Comparison of ENCODE assay signal across 9 mouse cellular contexts in genomic region chr8:75213686-75214085, GRCm38 (mm10). TPM values are rescaled to one million over a fixed set of nuclear protein-coding genes. Genes with fewer than 3 reads are reported as not detected.
DNase-seq lines count a peak whose midpoint lies in the region; ATAC-seq lines count a peak whose summit lies in the region.
"Had no signal": no experiment of that assay in that cellular context is flagged by ENCODE, and none has a peak within 500 bp of the region (broad histone marks: within the 10 kb centered on the region; RNA-seq: fewer than 3 reads in every experiment).

Rasd2 (plus strand) TSS chr8:75213944.

- H3K4me3 ChIP-seq in kidney, embryonic 15.5 days (replicated peaks) = peak within 1 kb of the TSS; percentile 53
- peak within 1 kb of the TSS; percentile 52 for H3K4me3 ChIP-seq in embryonic facial prominence, embryonic 13.5 days
- H3K4me3 ChIP-seq in intestine, embryonic 16.5 days (ENCODE audit: low read length) = peak within 1 kb of the TSS; percentile 59
- peak within 1 kb of the TSS; percentile 54 for H3K4me3 ChIP-seq in midbrain, embryonic 14.5 days (replicated peaks; ENCODE audit: low read depth, low read length)
- H3K4me3 ChIP-seq: myocyte had no signal

- peak within 1 kb of the TSS; percentile 42; the same call in 1 of the 2 replicates for H3K27ac ChIP-seq in kidney, embryonic 15.5 days
- no peak within 1 kb of the TSS for H3K27ac ChIP-seq in embryonic facial prominence, embryonic 13.5 days
- no peak within 1 kb of the TSS for H3K27ac ChIP-seq in intestine, embryonic 16.5 days (ENCODE audit: low read length)
- no peak within 1 kb of the TSS for H3K27ac ChIP-seq in midbrain, embryonic 14.5 days (replicated peaks; ENCODE audit: low read depth, low read length)

- peak within 1 kb of the TSS; percentile 48 for H3K9ac ChIP-seq in kidney, embryonic 15.5 days
- peak within 1 kb of the TSS; percentile 67 for H3K9ac ChIP-seq in embryonic facial prominence, embryonic 13.5 days
- H3K9ac ChIP-seq in intestine, embryonic 16.5 days (ENCODE audit: low read depth, low read length) = peak within 1 kb of the TSS; percentile 65
- H3K9ac ChIP-seq in midbrain, embryonic 14.5 days (replicated peaks; ENCODE audit: low read length) = peak within 1 kb of the TSS; percentile 51

- WGBS in kidney, embryonic 15.5 days = under 1% methylated on average over 42 of the region's 42 CpGs
- WGBS in embryonic facial prominence, embryonic 13.5 days = 2% methylated on average over 42 of the region's 42 CpGs
- under 1% methylated on average over 42 of the region's 42 CpGs for WGBS in intestine, embryonic 16.5 days
- WGBS in midbrain, embryonic 14.5 days = 1% methylated on average over 42 of the region's 42 CpGs

- H3K9me3 ChIP-seq in kidney, embryonic 15.5 days (replicated peaks) = no peaks in the 10 kb centered on the region
- H3K9me3 ChIP-seq in embryonic facial prominence, embryonic 13.5 days = no peaks in the 10 kb centered on the region
- H3K9me3 ChIP-seq in intestine, embryonic 16.5 days (ENCODE audit: control insufficient read depth, low read length) = no peaks in the 10 kb centered on the region
- no peaks in the 10 kb centered on the region for H3K9me3 ChIP-seq in midbrain, embryonic 14.5 days (ENCODE audit: control insufficient read depth, low read length)

- peak within 1 kb of the TSS; percentile 89 for H3K4me2 ChIP-seq in kidney, embryonic 15.5 days
- H3K4me2 ChIP-seq in embryonic facial prominence, embryonic 13.5 days = peak within 1 kb of the TSS; percentile 98
- H3K4me2 ChIP-seq in intestine, embryonic 16.5 days (ENCODE audit: low read depth, low read length) = peak within 1 kb of the TSS; percentile 98
- H3K4me2 ChIP-seq in midbrain, embryonic 14.5 days (ENCODE audit: low read length) = peak within 1 kb of the TSS; percentile 96

- peaks cover 27% of the 10 kb centered on the region for H3K4me1 ChIP-seq in kidney, embryonic 15.5 days
- H3K4me1 ChIP-seq in embryonic facial prominence, embryonic 13.5 days = peaks cover 8% of the 10 kb centered on the region
- peaks cover 15% of the 10 kb centered on the region for H3K4me1 ChIP-seq in intestine, embryonic 16.5 days (ENCODE audit: control insufficient read depth, insufficient read depth, low read length)
- H3K4me1 ChIP-seq in midbrain, embryonic 14.5 days (ENCODE audit: control insufficient read depth, insufficient read depth, low read length) = peaks cover 10% of the 10 kb centered on the region; the same call in 1 of the 2 replicates

- peak; percentile 16 for ATAC-seq in kidney, embryonic 15.5 days (replicated peaks; ENCODE audit: low FRiP score)
- ATAC-seq in embryonic facial prominence, embryonic 13.5 days (ENCODE audit: insufficient number of reproducible peaks, insufficient read depth, low FRiP score, low TSS enrichment, low read depth) = no peak
- no peak; the same call in 1 of the 2 replicates for ATAC-seq in intestine, embryonic 16.5 days
- peak; percentile 1; the same call in 1 of the 2 replicates for ATAC-seq in midbrain, embryonic 14.5 days (ENCODE audit: low FRiP score, low TSS enrichment)

- no peaks in the 10 kb centered on the region for H3K36me3 ChIP-seq in kidney, embryonic 15.5 days
- H3K36me3 ChIP-seq in embryonic facial prominence, embryonic 13.5 days = no peaks in the 10 kb centered on the region
- H3K36me3 ChIP-seq in intestine, embryonic 16.5 days (ENCODE audit: control insufficient read depth, insufficient read depth, low read length) = no peaks in the 10 kb centered on the region
- no peaks in the 10 kb centered on the region for H3K36me3 ChIP-seq in midbrain, embryonic 14.5 days (ENCODE audit: control insufficient read depth, insufficient read depth, low read length)

- no peak for DNase-seq in kidney, postnatal 25 days
- DNase-seq in ZHBTc4 (ENCODE audit: low read depth, low spot score) = peak; percentile 30
- DNase-seq in midbrain, embryonic 14.5 days = peak; percentile 28
- DNase-seq in natural killer cell, adult 2 months (ENCODE audit: low spot score in 2 of 2) = no peak
- no peak for DNase-seq in right cerebral cortex, postnatal 4 days

- H3K27me3 ChIP-seq in kidney, embryonic 15.5 days = peaks cover 60% of the 10 kb centered on the region
- H3K27me3 ChIP-seq in embryonic facial prominence, embryonic 13.5 days = peaks cover 90% of the 10 kb centered on the region
- H3K27me3 ChIP-seq in intestine, embryonic 16.5 days (replicated peaks; ENCODE audit: control insufficient read depth, insufficient read depth, low read length) = peaks cover 33% of the 10 kb centered on the region
- H3K27me3 ChIP-seq in midbrain, embryonic 14.5 days (ENCODE audit: control insufficient read depth, insufficient read depth, low read length) = peaks cover 56% of the 10 kb centered on the region

RNA-seq across cellular contexts. Expression of gene Rasd2, which starts in this region (rescaled TPM):
- polyA plus RNA-seq in kidney, embryonic 15.5 days (2015; fragmentation: Nextera tagmentation; extraction: Ambion mirVana) = 1.9 and 2.3 TPM in 2 replicates
- polyA plus RNA-seq in embryonic facial prominence, embryonic 13.5 days (2015; fragmentation: Nextera tagmentation; extraction: Ambion mirVana) = 0.08 and 0.11 TPM in 2 replicates
- polyA plus RNA-seq in intestine, embryonic 16.5 days (2015; fragmentation: Nextera tagmentation; extraction: Ambion mirVana) = 1.5 and 1.8 TPM in 2 replicates
- 1.9 and 2.4 TPM in 2 replicates for polyA plus RNA-seq in midbrain, embryonic 14.5 days (2014; fragmentation: Nextera tagmentation; extraction: Ambion mirVana)
- polyA plus RNA-seq: myocyte had no signal

Comparison
In these comparisons a context has a peak if more than half of its experiments do, and no peak if none do; other contexts are left out.
1. ATAC-seq: peak in kidney, embryonic 15.5 days (single experiment) and midbrain, embryonic 14.5 days (single experiment); none in embryonic facial prominence, embryonic 13.5 days (single experiment) and intestine, embryonic 16.5 days (single experiment).
2. DNase-seq: peak in ZHBTc4 (single experiment) and midbrain, embryonic 14.5 days (single experiment); none in kidney, postnatal 25 days (0 of 2), natural killer cell, adult 2 months (0 of 2) and right cerebral cortex, postnatal 4 days (single experiment).
3. Peak in every context shown above with its lines, with median percentiles within 50 percentile points of each other: H3K4me2 ChIP-seq, H3K4me3 ChIP-seq and H3K9ac ChIP-seq.